Mouse (Mus musculus) gastrocnemius, adult 18-20 months (tissue): ENCODE results near the gene Allc. TPM values are rescaled to one million over a fixed set of nuclear protein-coding genes. Genes with fewer than 3 reads are reported as not detected.

Experiments
- DNase-seq: peaks from one replicate; pipeline ENCODE4 v3.0.0; 2021; ENCODE audit warnings: low spot score
- long read RNA-seq, 2 experiments: library from polyadenylated mRNA; stranded (forward); transcript quantifications; one replicate each; pipeline ENCODE4 v2.0.0; 2021
- total RNA-seq, 2 experiments: library from RNA; stranded (reverse); gene quantifications; 2 replicates each; pipeline ENCODE4 v1.2.3; 2021

Allc gene
- not detected for total RNA-seq
- long read RNA-seq, experiment 1, result 0 reads
- long read RNA-seq, experiment 2, result 0 reads

GRCm38 (mm10) chr12:28582423-28582822 is at the start of gene Allc:
TSS of gene Allc (minus strand) at chr12:28582523.
- DNase-seq, result no peak

GRCm38 (mm10) chr12:28628436-28628835 is 46.1 kb upstream of the Allc start:
- no peak for DNase-seq

GRCm38 (mm10) chr12:28627092-28627491 is 44.8 kb upstream of the Allc start:
- DNase-seq, result no peak

GRCm38 (mm10) chr12:28625407-28625806 is 43.1 kb upstream of the Allc start:
- DNase-seq, result no peak

GRCm38 (mm10) chr12:28624251-28624650 is 41.9 kb upstream of the Allc start:
- DNase-seq, result no peak

- DNase-seq, result no peak
Measured at GRCm38 (mm10) chr12:28623195-28623594, 40.9 kb upstream of the Allc start, which contains the start of gene Colec11. TSS of gene Colec11 (minus strand) at chr12:28623377.

- DNase-seq, result no peak
Measured at GRCm38 (mm10) chr12:28622641-28623040, 40.3 kb upstream of the Allc start.

- no peak for DNase-seq
Measured at GRCm38 (mm10) chr12:28622167-28622532, 39.8 kb upstream of the Allc start.

- no peak for DNase-seq
Measured at GRCm38 (mm10) chr12:28621451-28622166, 39.3 kb upstream of the Allc start.

- no peak for DNase-seq
Measured at GRCm38 (mm10) chr12:28617297-28617696, 35.0 kb upstream of the Allc start.

- DNase-seq, result no peak
Measured at GRCm38 (mm10) chr12:28614401-28614800, 32.1 kb upstream of the Allc start.

GRCm38 (mm10) chr12:28612391-28612790 is 30.1 kb upstream of the Allc start:
- no peak for DNase-seq

- no peak for DNase-seq
Measured at GRCm38 (mm10) chr12:28607546-28608305, 25.4 kb upstream of the Allc start.

- DNase-seq, result no peak
Measured at GRCm38 (mm10) chr12:28603494-28603893, 21.2 kb upstream of the Allc start.

GRCm38 (mm10) chr12:28602259-28602658 is 19.9 kb upstream of the Allc start:
- no peak for DNase-seq

GRCm38 (mm10) chr12:28598526-28598991 is 16.2 kb upstream of the Allc start:
- no peak for DNase-seq

GRCm38 (mm10) chr12:28598110-28598509 is 15.8 kb upstream of the Allc start:
- no peak for DNase-seq

GRCm38 (mm10) chr12:28597699-28598098 is 15.4 kb upstream of the Allc start:
- DNase-seq, result no peak

GRCm38 (mm10) chr12:28596851-28597250 is 14.5 kb upstream of the Allc start:
- DNase-seq, result no peak

GRCm38 (mm10) chr12:28590428-28590827 is 8.1 kb upstream of the Allc start:
- no peak for DNase-seq

GRCm38 (mm10) chr12:28589090-28589868 is 7.0 kb upstream of the Allc start:
- peak; percentile 72 for DNase-seq

- DNase-seq, result no peak
Measured at GRCm38 (mm10) chr12:28587949-28588348, 5.6 kb upstream of the Allc start.
